Mouse (Mus musculus): ENCODE results near the gene Casp6.

Gene Casp6

DNA sequence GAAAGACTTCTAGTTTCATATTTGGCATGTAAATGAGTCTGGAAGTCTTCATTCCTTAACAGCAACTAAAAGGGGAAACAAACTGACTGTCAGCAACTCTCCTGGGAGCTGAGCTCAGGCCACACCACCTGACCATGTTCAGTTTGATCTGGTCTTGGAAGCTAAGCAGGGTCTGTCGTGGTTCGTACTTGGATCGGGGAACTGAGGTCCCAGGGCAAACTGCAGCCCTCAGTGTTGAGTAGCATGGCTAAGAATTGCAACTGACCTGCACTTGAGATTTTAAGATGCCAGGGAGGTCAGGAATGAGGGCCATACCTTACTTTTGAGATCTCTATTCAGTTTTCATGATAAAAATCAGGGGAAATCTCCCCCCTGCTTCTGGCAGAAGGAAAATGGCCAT is 24.6 kb downstream of the Casp6 start:
- no peak for DNase-seq

DNA sequence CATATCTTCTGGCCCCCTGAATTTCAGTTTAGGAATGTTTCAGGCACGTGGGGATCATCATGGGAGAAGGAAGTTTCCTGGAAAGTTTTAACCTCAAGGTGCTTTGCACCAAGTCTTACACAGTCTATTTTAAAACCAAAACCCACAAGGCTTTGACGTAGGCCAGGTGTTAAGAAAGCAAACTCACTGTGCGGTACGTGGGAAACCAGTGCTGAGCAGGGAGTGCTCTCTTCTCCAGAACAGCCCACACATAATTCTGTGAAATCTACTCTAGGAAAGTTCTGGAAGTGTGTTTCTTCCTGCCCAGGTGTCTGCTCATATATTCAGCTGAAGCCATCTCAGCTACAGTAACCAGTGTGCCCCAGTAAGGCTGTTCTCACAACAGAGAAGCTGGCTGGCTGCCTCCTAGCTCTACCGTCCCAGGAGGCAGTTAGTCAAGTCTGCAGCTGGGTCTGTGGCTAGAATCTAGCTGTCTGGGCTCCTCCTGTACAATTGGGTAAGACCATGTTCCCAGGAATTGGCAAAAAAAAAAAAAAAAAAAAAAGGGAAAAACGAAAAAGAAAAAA is 29.1 kb downstream of the Casp6 start:
- no peak for DNase-seq

DNA sequence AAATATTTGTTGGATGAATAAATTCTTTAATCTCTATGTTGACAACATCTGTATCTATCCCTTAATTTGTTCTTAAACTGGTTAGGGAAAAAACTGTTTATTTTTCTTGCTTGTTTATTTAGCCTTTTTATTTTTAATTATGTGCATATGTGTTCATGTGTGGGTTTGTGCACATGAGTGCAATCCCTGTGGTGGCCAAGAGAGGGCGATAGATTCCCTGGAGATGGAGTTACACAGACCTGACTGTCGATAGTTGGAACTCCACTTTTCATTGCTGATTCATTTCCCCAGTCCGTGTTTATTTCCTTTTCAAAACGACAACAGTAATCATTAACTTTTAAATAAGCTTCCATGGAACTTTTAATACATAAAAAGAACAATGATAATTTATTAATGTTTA is 31.2 kb downstream of the Casp6 start:
- no peak for DNase-seq

DNA sequence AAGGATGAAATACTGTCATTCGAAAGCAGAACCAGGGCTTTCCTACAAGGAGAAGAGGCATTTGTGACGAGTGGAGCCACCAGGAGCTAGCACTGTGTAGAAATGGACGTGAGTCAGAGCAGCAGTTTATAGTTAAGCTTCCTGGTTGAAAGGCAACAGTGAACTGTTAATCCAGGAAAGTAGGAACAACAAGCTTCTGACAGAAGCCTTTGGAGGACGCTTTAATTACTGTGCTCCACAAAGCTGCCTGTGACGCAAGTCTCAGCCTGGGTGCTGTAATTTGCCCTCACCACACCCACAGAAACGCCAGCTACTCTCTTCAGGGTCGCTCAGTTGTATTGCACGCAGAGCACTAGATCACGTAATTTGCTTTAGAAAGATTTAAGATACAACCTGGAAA is 35.3 kb downstream of the Casp6 start:
- no peak for DNase-seq

DNA sequence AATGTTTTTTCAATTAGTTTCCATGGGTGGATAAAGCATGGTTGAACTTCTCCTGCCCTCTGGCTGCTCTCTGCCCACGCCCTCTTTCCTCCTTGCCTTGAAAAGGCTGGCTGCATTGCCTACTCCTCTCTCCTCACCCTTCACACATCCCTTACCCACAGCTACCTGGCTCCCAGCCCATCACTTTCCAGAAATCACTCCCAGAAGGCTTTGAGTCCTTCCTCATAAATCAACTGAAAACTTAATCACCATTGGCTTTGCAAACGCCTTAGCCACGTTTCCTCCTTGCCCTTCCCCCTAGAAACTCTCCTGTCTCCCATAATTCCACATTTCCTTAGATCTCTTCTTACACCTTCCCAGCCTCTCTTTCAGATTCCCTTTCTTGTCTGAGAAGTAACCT is 36.6 kb downstream of the Casp6 start:
- DNase-seq: no peak

DNA sequence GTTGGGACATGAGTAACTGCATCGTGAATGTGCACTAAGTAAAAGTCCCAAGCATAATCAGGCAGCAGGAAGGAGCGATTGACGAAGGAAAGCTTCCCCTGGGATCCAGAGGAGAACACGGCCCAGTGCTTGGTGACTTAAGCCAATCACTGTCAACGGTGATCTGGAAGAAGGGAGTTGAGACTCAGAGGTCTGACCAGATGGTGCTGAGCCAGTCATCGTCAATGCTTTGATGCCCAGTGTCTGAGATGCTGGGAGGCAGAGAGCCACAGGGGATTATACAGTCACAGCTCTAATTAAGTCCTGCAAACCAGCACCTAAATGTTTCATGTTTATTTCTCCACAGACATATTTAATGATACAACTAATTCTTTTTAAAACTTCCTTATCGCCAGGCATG is 37.8 kb downstream of the Casp6 start:
- DNase-seq: no peak

DNA sequence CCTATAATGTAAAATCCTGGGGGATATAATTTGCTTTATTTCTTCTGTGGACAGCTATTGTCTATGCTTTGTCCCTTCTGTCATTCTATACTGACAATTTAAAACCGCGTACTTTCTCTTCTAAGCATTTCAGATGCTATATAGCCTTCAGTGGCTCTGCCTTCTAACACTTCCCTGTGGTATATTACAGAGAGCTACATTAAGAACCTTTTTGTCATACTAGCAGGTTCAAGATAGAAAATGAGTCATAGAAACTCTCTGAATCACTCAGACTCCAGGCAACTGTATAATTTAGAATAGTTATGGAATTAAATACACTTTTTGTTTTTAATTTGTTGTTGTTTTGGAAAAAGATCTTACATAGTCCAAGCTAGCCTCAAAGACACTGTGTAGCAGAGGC is 39.6 kb downstream of the Casp6 start:
- no peak for DNase-seq

DNA sequence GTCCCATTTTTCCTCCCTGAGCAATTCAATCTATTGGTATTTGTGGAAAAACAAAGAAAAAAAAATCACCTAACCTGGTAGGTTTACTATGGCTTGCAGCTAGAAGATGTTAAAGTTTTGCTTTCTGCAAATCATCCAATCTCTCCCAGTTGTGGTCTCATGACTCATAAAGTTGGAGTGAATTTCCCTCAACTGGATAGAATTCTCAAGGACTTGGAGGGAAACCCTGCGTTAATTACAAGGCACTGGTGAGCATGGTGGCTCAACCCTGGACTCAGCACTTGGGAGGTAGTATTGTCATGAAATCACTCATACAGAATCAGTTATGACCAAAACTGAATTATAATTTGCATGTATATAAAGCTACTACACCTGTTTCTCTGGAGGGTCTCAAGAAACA is 40.1 kb downstream of the Casp6 start:
- DNase-seq: no peak

DNA sequence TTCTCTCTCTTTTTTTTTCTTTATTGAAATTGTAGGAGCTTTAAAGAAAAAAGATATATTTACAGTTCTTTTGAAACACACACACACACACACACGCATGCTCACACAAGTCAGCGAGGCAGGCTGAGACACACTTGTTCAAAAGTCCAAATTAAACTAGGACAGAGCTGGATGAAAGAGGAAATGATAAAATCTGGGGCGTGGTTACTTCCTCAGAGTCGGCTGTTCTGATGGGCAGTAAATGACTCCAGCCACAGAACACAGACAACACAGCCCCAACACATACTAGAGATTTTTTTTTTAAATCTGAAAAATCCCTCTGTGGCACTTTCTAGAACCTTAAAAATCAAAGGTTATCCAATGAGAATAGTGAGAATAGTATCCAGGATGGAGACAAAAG is 42.6 kb downstream of the Casp6 start:
- no peak for DNase-seq

DNA sequence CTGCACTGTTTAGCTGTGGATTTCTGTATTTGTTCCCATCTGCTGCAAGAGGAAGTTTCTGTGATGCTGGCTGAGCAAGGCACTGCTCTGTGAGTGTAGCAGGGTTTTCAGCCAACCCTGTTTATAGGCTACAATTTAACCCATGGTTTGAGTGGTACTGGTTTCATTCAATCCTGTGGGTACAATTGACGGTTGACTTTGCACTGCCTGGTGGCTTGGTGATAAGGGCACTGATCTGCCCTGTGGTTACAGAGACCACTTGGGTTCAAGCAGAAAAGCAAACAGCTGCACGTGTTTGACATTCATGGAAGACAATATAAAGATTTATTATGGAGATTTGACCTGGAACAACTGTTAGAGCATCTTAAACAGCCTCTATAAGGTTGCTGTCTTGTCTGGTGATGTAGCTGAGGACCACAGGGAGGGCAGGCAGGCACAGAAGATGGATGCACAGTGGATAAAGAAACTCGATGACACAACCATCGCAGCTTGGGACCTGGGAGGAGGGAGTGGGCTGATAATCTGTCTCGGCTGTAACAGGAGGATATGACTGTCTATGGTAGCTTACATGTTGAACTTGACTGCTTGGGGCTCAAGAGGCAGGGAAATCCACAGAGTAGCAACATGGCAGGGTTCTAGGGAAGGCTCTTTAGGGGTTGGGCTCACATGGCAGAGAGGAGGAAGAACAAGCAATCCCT is 45.1 kb downstream of the Casp6 start:
- no peak for DNase-seq

DNA sequence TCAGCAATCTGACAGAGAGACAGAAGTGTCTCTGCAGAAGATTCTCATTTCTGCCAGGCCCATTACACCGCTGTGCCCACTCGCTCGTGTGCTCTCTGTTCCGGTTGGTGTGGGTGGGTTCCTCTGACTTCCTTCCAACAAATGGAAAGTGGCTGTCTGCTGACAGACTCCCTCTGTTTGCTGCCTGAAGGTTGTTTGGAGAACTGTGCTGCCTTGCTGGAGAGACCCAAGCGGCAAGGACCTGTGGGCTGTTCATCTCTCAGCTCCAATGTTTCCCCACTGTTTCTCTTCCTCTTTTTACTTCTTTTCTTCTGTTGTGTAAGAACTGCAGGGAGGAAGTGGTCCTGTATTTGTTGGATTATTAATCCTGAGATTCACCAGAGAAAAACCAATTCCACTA is 47.1 kb downstream of the Casp6 start:
- DNase-seq: no peak

DNA sequence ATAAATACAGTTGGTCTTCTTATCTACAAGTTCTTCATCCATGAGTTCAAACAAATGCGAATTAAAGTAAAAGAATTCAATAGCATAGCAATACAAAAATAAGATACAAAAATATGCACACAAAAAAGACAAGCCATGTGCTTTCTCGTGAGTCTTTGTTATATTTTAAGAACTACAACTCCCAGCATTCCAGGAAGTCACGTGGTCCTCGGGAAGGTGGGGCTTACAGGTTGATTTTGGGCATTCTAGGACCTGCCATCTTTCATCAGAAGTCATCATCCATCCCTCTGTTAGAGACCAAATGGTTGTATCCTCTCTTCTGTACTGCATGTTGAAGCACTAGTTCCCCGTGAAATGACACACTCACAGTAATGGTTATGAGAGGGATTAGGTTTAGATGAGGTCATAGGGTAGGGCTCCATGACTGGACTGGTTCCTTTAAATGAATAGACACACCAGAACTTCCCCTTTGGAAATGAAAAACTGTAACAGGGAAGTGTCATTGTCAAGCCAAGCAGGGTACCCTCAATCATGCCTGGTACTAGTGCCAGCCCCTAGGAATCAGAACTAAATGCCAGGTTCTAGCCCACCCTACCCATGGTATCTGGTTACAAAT is 48.0 kb downstream of the Casp6 start:
- DNase-seq: no peak

DNA sequence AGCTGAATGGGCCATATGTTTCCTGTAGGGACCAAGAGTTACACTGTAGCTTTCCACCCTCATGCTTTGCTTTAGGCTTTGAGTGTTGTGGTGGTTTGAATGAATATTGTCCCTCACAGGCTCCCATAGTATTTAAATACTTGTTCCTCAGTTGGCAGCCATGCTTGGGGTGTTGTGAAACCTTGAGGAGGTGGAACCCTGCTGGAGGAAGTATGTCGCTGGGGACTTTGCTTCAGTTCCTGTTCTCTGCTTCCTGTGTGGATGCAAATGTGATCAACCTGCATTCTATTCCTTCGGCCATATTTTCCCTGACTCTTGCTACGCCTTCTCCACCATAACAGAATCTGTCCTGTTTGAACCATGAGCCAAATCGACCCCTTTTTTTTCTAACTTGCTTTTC is 52.1 kb downstream of the Casp6 start:
- no peak for DNase-seq

DNA sequence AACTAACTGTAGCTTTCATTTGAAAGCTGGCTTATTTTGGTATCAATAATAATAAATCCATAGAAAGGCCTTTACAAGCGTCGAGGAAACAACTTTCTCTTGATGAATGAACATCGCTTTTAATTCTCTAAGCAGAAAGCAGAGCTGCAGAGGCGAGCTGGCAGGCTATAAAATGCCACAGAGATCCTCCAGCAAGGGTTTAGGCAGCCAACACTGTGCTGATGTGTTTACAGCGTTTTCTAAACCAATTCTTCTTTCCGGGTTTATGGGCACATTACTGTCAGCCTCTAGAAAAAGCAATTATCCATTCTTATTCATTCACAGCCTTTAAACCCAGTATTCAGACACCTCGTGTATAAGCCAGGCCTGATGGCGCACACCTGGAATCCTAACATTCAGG is 61.3 kb downstream of the Casp6 start:
- no peak for DNase-seq

Measured in thymus, adult 18-20 months (tissue).